Mouse (Mus musculus): ENCODE measurements around the gene Pum3. TPM values are rescaled to one million over a fixed set of nuclear protein-coding genes. Genes with fewer than 3 reads are reported as not detected.

Gene Pum3
- polyA plus RNA-seq, 1 experiment from 2014 or later = 80.7 TPM

DNA sequence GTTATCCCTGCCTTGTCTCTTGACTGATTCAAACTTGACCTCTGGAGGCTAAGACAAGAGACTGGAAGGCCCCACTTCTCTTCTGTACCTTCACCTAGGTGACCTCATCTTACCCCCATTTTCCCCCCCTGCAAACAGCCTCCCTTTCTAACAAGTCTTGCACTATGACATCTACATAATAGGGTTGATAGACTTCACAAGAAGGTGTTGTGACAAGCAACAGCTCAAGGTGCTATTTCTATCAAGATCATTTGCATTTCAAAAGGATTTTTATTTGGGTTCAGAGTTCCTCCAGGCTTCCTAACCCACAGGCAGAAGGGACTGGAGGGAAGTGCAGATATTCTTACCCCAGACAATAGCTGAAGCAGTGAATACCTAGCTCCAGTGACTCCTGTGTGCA is 44.3 kb downstream of the Pum3 start:
- DNase-seq (ENCODE audit: low spot score, missing footprints) = peak; percentile 73
- Histone ChIP-seq H3K4me1 (ENCODE audit: control insufficient read depth, insufficient read depth, low read length) (no peaks in the 10 kb centered on the region), H3K4me3 (ENCODE audit: low read depth, low read length) (no peak overlapping the region), H3K36me3 (ENCODE audit: control insufficient read depth, insufficient read depth, low read length) (peaks cover 10% of the 10 kb centered on the region; the same call in 1 of the 2 replicates), H3K9me3 (ENCODE audit: control insufficient read depth, low read length) (no peaks in the 10 kb centered on the region), H3K27me3 (ENCODE audit: control insufficient read depth, insufficient read depth, low read length) (no peaks in the 10 kb centered on the region), H3K9ac (ENCODE audit: low read length) (no peak overlapping the region), H3K4me2 (no peak overlapping the region), H3K27ac (ENCODE audit: low read depth, low read length) (no peak overlapping the region)
- ATAC-seq (ENCODE audit: low FRiP score) = no peak

DNA sequence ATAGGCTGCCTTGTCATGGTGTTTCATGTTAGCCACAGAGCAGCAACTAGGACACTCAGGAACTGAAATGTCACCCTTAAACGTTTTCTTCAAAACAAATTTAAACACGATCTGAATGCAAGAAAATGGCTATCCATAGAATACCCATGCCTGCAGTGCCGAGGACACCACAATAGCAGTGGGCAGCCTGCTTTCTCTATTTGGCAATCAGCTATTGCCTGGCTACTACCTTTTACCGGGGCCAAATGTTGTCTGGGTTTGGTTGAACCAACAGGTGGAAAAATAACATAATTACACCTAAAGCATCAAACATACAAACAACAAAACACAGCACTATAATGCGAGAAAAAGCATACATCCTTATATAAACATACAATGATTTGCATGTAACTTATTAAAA is 46.4 kb downstream of the Pum3 start:
- 93% methylated on average over 5 of the region's 5 CpGs for WGBS
- Histone ChIP-seq H3K27me3 (ENCODE audit: control insufficient read depth, insufficient read depth, low read length) (no peaks in the 10 kb centered on the region), H3K4me1 (ENCODE audit: control insufficient read depth, insufficient read depth, low read length) (no peaks in the 10 kb centered on the region), H3K4me3 (ENCODE audit: low read depth, low read length) (no peak overlapping the region), H3K9me3 (ENCODE audit: control insufficient read depth, low read length) (no peaks in the 10 kb centered on the region), H3K4me2 (no peak overlapping the region), H3K36me3 (ENCODE audit: control insufficient read depth, insufficient read depth, low read length) (peaks cover 7% of the 10 kb centered on the region; the same call in 1 of the 2 replicates), H3K27ac (ENCODE audit: low read depth, low read length) (no peak overlapping the region), H3K9ac (ENCODE audit: low read length) (no peak overlapping the region)
- ATAC-seq (ENCODE audit: low FRiP score) = no peak
- peak; percentile 80 for DNase-seq (ENCODE audit: low spot score, missing footprints)

DNA sequence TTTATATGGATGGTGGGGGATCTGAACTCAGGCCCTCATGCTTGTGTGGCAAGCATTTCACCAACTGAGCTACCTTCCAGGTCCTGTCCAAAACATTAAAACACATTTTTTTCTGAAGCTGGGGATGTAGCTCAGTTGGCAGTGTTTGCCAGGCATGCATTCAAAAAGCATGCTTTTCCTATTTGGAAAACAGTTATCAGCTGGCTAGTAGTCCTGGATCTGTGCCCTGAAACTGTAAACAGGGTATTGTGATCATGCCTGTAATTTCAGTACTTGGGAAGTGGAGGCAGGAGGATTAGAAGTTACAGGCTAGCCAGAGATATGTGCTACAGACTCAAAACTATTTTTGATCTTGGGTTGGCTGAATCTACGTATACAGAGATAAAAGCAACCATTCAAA is 47.5 kb downstream of the Pum3 start:
- no peak overlapping the region for H3K27ac ChIP-seq (ENCODE audit: low read depth, low read length)
- H3K4me1 ChIP-seq (ENCODE audit: control insufficient read depth, insufficient read depth, low read length) = no peaks in the 10 kb centered on the region
- WGBS = 100% methylated on average over 1 of the region's 1 CpGs
- H3K9me3 ChIP-seq (ENCODE audit: control insufficient read depth, low read length) = no peaks in the 10 kb centered on the region
- no peak for DNase-seq (ENCODE audit: low spot score, missing footprints)
- no peak overlapping the region for H3K9ac ChIP-seq (ENCODE audit: low read length)
- peaks cover 4% of the 10 kb centered on the region; the same call in 1 of the 2 replicates for H3K36me3 ChIP-seq (ENCODE audit: control insufficient read depth, insufficient read depth, low read length)
- no peak overlapping the region for H3K4me2 ChIP-seq
- no peak overlapping the region for H3K4me3 ChIP-seq (ENCODE audit: low read depth, low read length)
- no peak for ATAC-seq (ENCODE audit: low FRiP score)
- H3K27me3 ChIP-seq (ENCODE audit: control insufficient read depth, insufficient read depth, low read length) = no peaks in the 10 kb centered on the region

DNA sequence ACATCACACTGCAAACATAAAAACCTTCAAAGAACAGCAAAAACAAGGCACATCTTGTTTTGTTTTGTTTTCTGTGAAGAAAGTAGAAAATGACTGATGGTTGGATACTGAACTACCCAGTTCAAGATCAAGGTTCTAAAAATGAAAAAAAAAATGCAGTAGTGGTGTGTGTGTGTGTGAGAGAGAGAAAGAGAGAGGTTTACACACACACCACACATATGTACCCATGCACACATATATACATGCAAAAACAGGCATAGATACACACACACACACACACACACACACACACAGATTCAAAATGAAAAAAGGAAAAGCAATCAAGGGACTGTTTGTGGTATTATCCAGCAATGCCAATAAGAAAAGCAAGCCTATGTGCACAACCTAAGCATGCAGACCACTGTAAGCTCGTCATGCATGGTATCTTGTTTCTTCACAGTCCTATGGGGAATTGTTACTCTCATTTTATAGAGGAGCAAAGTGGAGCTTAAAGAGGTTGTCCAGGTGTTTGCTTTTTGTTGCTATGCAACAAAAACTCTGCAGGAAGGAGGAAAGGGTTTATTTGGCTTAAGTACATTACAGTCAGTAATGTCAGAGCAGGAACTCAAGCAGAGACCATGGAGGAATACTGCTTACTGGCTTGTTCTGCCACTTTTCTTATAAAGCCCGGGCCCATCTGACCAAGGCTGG is 49.8 kb downstream of the Pum3 start:
- WGBS = 91% methylated on average over 2 of the region's 2 CpGs
- H3K4me2 ChIP-seq = no peak overlapping the region
- ATAC-seq (ENCODE audit: low FRiP score) = no peak

DNA sequence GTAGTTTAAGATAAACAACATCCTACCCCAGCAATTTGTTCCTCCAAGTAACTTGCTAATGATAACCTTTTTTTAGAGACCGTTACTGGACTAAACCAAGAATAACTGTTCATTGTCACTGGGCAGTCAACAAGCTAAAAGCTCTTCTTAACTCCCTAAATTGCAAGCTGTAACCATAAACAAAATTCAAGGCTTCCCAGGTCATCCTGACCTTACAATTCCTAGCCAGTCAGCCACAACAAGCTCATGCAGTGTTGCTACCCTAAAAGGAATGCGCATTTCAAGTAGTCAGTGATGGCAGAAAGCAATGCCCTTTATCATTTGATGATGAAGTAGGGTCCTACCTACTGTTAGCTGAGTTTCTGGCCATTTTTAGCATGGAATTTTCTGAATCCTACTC is 58.8 kb downstream of the Pum3 start:
- no peak overlapping the region for H3K27ac ChIP-seq (ENCODE audit: low read depth, low read length)
- no peak overlapping the region for H3K4me2 ChIP-seq
- H3K9me3 ChIP-seq (ENCODE audit: control insufficient read depth, low read length) = no peaks in the 10 kb centered on the region
- ATAC-seq (ENCODE audit: low FRiP score) (no peak), DNase-seq (ENCODE audit: low spot score, missing footprints) (peak; percentile 75)
- no peak overlapping the region for H3K4me3 ChIP-seq (ENCODE audit: low read depth, low read length)
- H3K27me3 ChIP-seq (ENCODE audit: control insufficient read depth, insufficient read depth, low read length) = no peaks in the 10 kb centered on the region
- H3K4me1 ChIP-seq (ENCODE audit: control insufficient read depth, insufficient read depth, low read length) = 0 out of 2 replicates have a peak, but pooled peaks cover 2% of the 10 kb centered on the region
- no peaks in the 10 kb centered on the region for H3K36me3 ChIP-seq (ENCODE audit: control insufficient read depth, insufficient read depth, low read length)
- no peak overlapping the region for H3K9ac ChIP-seq (ENCODE audit: low read length)
- 92% methylated on average over 2 of the region's 2 CpGs for WGBS

More for the DNA sequence above, 49.8 kb downstream of the Pum3 start:
- H3K9ac ChIP-seq (ENCODE audit: low read length) = no peak overlapping the region
- H3K4me1 ChIP-seq (ENCODE audit: control insufficient read depth, insufficient read depth, low read length) = no peaks in the 10 kb centered on the region
- no peaks in the 10 kb centered on the region for H3K27me3 ChIP-seq (ENCODE audit: control insufficient read depth, insufficient read depth, low read length)
- no peaks in the 10 kb centered on the region for H3K9me3 ChIP-seq (ENCODE audit: control insufficient read depth, low read length)
- no peaks in the 10 kb centered on the region for H3K36me3 ChIP-seq (ENCODE audit: control insufficient read depth, insufficient read depth, low read length)
- H3K27ac ChIP-seq (ENCODE audit: low read depth, low read length) = no peak overlapping the region
- no peak for DNase-seq (ENCODE audit: low spot score, missing footprints)
- H3K4me3 ChIP-seq (ENCODE audit: low read depth, low read length) = no peak overlapping the region

DNA sequence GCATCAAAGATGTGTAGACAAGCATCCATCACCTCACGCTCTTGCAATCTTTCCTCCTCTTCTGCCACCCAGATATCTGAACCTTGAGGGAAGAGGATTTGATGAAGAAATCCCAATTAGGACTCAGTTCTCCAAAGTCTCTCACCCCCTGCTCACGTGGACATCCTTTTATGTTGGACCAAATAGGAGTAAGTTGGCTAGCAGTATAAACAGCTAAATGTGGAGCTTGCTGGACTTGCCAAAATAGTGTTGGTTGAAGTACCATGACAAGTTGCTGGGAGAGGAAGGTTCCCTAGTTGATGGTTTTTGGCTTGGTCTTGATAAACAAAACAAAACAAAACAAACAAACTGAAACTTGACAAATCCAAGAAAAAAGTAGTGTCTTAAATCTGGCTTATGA is 59.5 kb downstream of the Pum3 start:
- no peak for DNase-seq (ENCODE audit: low spot score, missing footprints)
- 82% methylated on average over 2 of the region's 2 CpGs for WGBS
- Histone ChIP-seq H3K36me3 (ENCODE audit: control insufficient read depth, insufficient read depth, low read length) (no peaks in the 10 kb centered on the region), H3K27me3 (ENCODE audit: control insufficient read depth, insufficient read depth, low read length) (no peaks in the 10 kb centered on the region), H3K9me3 (ENCODE audit: control insufficient read depth, low read length) (no peaks in the 10 kb centered on the region), H3K4me2 (no peak overlapping the region), H3K9ac (ENCODE audit: low read length) (no peak overlapping the region), H3K4me1 (ENCODE audit: control insufficient read depth, insufficient read depth, low read length) (peaks cover 7% of the 10 kb centered on the region; the same call in 1 of the 2 replicates), H3K4me3 (ENCODE audit: low read depth, low read length) (no peak overlapping the region), H3K27ac (ENCODE audit: low read depth, low read length) (no peak overlapping the region)
- no peak for ATAC-seq (ENCODE audit: low FRiP score)

DNA sequence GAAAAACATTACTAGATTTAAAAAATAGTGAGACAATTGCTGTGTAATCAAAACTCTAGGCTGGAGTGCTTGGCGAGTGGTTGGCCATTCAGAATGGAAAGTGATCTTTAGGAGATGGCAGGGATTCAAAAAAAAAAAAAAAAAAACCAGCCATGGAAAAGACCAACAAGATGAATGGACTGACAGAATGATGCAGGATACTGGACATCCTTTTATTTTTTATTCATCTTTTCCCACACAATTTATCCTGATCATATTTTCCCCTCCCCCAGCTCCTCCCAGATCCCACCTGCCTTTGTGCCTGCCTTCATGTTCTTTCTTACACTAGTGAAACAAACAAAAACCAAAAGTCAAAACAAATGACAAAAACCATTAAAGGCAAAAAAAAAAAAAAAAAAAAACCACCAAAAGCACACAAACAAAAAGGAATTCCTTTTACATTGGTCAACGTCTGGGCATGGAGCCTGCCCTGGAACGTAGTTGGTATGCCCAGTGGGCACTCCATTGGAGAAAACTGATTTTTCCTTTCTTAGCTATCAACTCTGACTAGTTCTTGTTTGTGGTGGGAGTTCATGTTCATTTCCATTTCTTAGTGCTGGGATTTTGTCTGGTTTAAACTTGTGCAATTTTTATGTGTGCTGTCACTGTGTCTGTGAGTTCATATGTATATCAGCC is 60.0 kb downstream of the Pum3 start:
- peaks cover 8% of the 10 kb centered on the region for H3K4me1 ChIP-seq (ENCODE audit: control insufficient read depth, insufficient read depth, low read length)
- H3K9ac ChIP-seq (ENCODE audit: low read length) = no peak overlapping the region
- H3K27ac ChIP-seq (ENCODE audit: low read depth, low read length) = no peak overlapping the region
- no peaks in the 10 kb centered on the region for H3K9me3 ChIP-seq (ENCODE audit: control insufficient read depth, low read length)
- no peaks in the 10 kb centered on the region for H3K36me3 ChIP-seq (ENCODE audit: control insufficient read depth, insufficient read depth, low read length)
- H3K27me3 ChIP-seq (ENCODE audit: control insufficient read depth, insufficient read depth, low read length) = no peaks in the 10 kb centered on the region
- WGBS = 85% methylated on average over 3 of the region's 3 CpGs
- ATAC-seq (ENCODE audit: low FRiP score) (no peak), DNase-seq (ENCODE audit: low spot score, missing footprints) (peak; percentile 69)
- H3K4me3 ChIP-seq (ENCODE audit: low read depth, low read length) = no peak overlapping the region
- H3K4me2 ChIP-seq = no peak overlapping the region

DNA sequence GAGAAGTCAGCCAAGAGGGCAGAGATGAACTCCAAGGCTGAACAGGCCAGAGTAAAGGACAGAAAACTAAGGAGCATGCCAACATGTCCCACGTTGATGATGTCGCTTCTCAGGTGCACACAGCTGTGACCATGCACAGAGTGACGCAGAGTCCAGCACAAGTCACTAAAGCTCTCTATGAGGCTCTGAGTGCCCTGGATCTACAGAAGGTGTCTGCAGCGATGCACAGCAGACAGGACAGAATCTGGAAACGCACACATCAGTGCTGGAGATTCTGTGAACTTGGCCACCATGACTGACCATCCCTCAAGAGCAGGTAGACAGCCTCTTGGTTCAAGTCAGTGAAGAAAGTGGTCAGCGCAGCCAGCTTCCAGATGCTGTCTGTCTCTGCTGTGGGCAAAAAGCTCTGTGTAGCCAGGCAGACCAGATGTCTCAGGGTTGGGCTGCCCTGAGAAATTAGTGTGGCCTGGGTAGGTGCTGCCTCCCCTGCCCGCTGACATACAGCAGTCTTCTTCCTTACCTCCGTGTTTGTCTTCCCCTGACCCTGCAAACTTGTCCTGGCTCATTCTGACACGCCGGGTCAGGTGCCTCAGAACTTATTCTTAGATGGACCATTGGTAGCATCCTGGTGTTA is 63.4 kb downstream of the Pum3 start:
- 86% methylated on average over 10 of the region's 10 CpGs for WGBS

DNA sequence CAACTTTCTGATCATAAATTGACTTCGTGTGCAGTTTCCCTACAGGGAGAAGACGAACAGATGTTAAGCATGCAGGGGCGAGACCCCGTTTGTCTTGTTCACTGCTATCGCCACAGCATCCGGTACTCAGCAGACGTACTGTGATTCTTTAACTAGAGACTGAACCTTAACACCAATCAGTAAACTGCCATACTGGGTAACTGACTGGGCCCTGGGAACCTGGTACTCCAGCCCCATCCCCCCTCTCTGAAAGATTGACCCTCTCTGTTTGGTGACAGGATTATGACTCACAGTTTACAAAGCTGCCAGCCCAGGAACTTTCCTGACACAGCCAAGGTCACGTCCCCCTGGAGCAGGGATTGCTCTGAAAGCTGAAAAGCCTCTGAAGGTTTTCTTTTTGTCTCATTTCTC is 65.1 kb downstream of the Pum3 start:
- Histone ChIP-seq H3K9me3 (ENCODE audit: control insufficient read depth, low read length) (no peaks in the 10 kb centered on the region), H3K4me3 (ENCODE audit: low read depth, low read length) (no peak overlapping the region), H3K9ac (ENCODE audit: low read length) (no peak overlapping the region; the same call in 1 of the 2 replicates), H3K4me1 (ENCODE audit: control insufficient read depth, insufficient read depth, low read length) (peaks cover 11% of the 10 kb centered on the region), H3K27ac (ENCODE audit: low read depth, low read length) (peak overlapping the region; percentile 7), H3K27me3 (ENCODE audit: control insufficient read depth, insufficient read depth, low read length) (no peaks in the 10 kb centered on the region), H3K36me3 (ENCODE audit: control insufficient read depth, insufficient read depth, low read length) (no peaks in the 10 kb centered on the region), H3K4me2 (peak overlapping the region; percentile 27)
- ATAC-seq (ENCODE audit: low FRiP score) (peak; percentile 92), DNase-seq (ENCODE audit: low spot score, missing footprints) (peak; percentile 94)
- WGBS = 19% methylated on average over 8 of the region's 8 CpGs

More for the DNA sequence above, 63.4 kb downstream of the Pum3 start:
- H3K9me3 ChIP-seq (ENCODE audit: control insufficient read depth, low read length) = no peaks in the 10 kb centered on the region
- no peak for ATAC-seq (ENCODE audit: low FRiP score)
- no peak for DNase-seq (ENCODE audit: low spot score, missing footprints)
- H3K4me3 ChIP-seq (ENCODE audit: low read depth, low read length) = no peak overlapping the region
- no peak overlapping the region for H3K4me2 ChIP-seq
- no peak overlapping the region; the same call in 1 of the 2 replicates for H3K27ac ChIP-seq (ENCODE audit: low read depth, low read length)
- no peaks in the 10 kb centered on the region for H3K27me3 ChIP-seq (ENCODE audit: control insufficient read depth, insufficient read depth, low read length)
- peaks cover 11% of the 10 kb centered on the region for H3K4me1 ChIP-seq (ENCODE audit: control insufficient read depth, insufficient read depth, low read length)
- H3K36me3 ChIP-seq (ENCODE audit: control insufficient read depth, insufficient read depth, low read length) = no peaks in the 10 kb centered on the region
- no peak overlapping the region for H3K9ac ChIP-seq (ENCODE audit: low read length)
